Mouse (Mus musculus) heart, adult 2 months (tissue): ENCODE measurements at regions not wholly inside any gene's neighbourhood (a gene's known extent, or its start where the extent isn't known, plus 50 kb on each side); places are given as distances from the start of the nearest gene placed in this dataset.

Source experiments
- CTCF ChIP-seq: fragments of 200-600 bp; IDR thresholded peaks from 2 replicates; pipeline ENCODE4 v1.8.1; 2022; ENCODE audit warnings: antibody characterized with exemption, mild to moderate bottlenecking, moderate library complexity
- EP300 ChIP-seq: fragments of 200-500 bp; IDR thresholded peaks from 2 replicates; pipeline ENCODE4 v1.6.1; 2011; ENCODE audit warnings: low read depth, low read length, control low read depth; ENCODE audit not compliant: insufficient read depth

DNA sequence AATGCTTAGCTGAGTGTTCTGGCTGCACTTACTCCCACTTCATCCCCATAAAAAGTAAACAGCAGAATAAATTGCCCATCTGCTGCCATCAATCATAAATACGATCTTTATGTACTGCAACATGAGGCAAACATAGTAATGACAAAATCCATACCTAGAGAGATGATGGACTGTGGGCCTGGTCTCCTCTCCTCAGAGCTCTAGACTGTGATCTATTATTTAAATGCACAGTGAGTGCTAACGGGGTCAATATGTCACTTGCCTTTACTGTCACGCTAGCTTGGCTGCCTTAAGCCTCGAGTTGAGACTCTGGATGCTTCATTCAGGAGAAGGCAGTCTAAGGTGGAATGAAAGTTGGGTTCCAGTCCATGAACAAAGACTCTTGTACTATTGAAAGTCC lies 683.7 kb upstream of the Vstm2b start:
- TF ChIP-seq EP300 (no peak), CTCF (no peak)
